Mouse (Mus musculus) thymus, adult 2 months (tissue): ENCODE measurements at regions not wholly inside any gene's neighbourhood (a gene's known extent, or its start where the extent isn't known, plus 50 kb on each side); places are given as distances from the start of the nearest gene placed in this dataset.

Source experiments
- CTCF ChIP-seq: fragments of 200-500 bp; IDR thresholded peaks from 2 replicates; pipeline ENCODE4 v1.5.1; 2012; ENCODE audit warnings: mild to moderate bottlenecking, control low read depth, low read length, moderate library complexity, borderline replicate concordance; ENCODE audit not compliant: control insufficient read depth, poor library complexity, insufficient read depth; ENCODE audit errors: extremely low read depth
- POLR2A ChIP-seq: fragments of 200-500 bp; IDR thresholded peaks from 2 replicates; pipeline ENCODE4 v1.6.1; 2012; ENCODE audit warnings: mild to moderate bottlenecking, low read length, control low read depth, moderate library complexity; ENCODE audit not compliant: control insufficient read depth, poor library complexity, insufficient read depth; ENCODE audit errors: extremely low read depth

DNA sequence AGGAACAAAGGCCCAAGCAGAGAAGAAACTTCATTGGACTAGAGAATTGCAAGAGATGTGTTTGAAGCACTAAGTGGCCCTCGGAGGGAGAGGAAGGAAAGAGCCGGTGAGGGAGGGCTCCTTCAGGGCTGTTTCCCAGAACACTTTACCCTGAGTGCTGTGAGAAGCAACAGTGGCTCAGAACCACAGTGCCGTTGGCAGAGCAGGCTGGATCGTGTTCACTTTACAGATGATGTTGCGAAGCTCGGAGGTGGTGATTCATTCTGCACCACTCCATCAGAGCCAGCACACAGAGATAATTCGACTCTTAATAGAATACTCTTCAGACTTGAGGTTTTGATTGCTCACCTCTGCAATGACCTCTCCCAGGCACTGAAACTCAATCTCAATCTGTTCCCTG, 58.2 kb upstream of the Cep78 start:
- TF ChIP-seq CTCF (no peak), POLR2A (no peak)
